Mouse (Mus musculus) gonadal fat pad, adult 2 months (tissue): Measurements from ENCODE around the gene Crp. TPM values are rescaled to one million over a fixed set of nuclear protein-coding genes. Genes with fewer than 3 reads are reported as not detected.

Experiments used
- DNase-seq: peaks from one replicate; pipeline ENCODE4 v3.0.0-alpha.2; 2012; ENCODE audit warnings: low read depth
- polyA plus RNA-seq: library from polyadenylated mRNA; depleted of rRNA; stranded (reverse); fragments of >200 nt; gene quantifications from 2 replicates; pipeline ENCODE4 v1.2.3, GENCODE M21; 2012; rRNA removed

Gene Crp
- 0.28 and 0.81 TPM in 2 replicates for polyA plus RNA-seq

DNA sequence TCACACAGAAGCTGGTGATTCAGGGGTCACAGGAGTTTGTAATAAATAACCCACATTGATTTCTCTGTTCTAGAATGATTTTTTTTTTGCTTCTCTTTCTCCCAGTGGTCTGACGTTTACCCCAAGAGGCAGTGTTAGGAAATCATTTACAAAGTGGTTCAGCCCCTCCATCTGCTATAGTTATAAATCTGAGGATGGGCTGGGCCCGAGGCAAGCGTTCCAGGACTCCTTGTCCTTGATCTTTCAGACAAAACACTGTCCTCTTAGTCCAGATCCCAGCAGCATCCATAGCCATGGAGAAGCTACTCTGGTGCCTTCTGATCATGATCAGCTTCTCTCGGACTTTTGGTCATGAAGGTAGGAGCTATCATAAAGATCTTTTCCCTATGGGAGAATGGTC lies at the start of gene Crp:
Gene Crp, plus strand, starts transcription at position 212 of the 400 bp plus-strand sequence.
- DNase-seq = no peak

DNA sequence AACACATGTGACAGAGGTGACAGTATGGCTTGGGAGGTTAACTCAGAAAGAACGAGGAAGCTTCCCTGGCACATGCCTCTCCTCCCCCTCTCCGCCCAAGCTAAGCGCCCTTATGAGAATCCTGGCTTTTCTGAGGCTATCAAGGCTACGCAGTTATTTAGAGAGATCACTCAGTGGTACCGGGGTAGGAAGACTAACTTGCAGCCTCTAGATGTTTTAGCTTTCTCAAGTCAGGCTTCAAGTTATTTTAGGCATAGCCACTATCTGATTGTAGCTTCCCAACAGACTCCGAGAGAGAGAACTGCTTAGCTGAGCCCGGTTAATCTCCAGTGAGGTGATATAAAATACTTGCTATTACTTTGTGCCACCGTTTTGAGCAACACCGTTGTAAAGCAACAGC lies 48.5 kb upstream of the Crp start:
- no peak for DNase-seq

DNA sequence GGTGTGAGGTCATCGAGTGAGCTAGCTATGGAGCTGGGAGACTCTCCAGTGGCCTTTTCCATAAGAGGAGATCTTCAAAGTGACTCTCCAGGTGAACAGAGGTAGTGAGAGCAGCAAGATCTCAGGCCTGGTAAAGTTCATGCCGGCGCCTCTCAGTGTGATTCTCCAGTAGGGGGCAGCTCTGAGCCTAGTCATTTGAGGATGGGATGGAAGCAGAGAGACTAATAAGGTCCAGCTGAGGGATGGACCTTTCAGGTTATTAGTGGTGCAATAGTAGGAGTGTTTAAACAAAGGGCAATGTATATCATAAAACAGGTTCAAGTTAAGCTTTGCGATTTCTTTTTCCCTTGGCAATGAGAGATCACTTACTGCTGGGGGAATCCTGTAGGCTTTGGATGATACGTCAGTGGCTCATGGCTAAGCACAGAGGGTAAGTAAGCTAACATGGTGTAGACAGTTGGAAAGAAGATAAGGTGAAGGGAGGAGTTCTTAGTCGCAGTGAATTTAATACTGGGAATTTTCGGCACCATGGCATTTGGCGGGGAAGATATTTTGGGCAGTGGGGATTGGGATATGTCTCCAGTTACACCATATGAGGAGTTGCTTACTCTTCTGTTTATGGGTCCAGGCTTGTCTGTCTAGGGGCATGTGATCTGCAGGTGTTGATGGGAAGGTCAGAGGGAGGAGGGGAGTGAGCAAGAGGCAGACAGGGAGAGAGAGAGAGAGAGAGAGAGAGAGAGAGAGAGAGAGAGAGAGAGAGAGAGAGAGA lies 47.2 kb upstream of the Crp start:
- no peak for DNase-seq

DNA sequence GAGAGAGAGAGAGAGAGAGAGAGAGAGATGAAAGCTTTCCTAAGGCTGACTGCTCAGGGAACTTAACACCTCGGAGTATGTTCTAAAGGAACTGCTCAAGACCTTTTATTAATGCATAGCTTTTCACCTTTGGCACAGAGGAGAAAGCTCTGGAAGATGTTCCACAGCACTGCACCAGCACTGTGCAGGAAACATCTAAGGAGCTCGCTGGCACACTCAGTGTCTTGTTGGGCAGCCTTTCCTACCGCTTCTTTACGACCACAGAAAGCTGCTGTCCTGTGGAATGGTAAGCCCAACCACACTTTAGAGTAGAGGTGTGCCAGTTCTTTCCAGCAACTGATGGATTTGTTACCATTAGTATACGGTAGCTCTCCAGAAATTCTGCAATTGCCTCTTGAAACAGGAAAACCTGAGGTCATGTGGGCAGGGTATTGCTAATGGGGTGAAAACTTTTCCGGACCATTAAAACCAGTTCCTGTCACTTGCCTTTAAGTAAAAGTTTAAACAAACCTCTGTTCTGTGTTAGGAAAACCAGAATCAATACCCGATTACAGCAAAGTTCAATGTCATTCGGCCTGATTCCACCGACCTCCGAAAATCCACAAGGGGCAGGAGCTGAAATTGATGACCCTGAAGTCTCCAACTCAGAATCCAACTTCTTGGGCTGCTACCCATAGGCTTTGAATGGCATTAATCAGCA lies 46.4 kb upstream of the Crp start:
- no peak for DNase-seq

DNA sequence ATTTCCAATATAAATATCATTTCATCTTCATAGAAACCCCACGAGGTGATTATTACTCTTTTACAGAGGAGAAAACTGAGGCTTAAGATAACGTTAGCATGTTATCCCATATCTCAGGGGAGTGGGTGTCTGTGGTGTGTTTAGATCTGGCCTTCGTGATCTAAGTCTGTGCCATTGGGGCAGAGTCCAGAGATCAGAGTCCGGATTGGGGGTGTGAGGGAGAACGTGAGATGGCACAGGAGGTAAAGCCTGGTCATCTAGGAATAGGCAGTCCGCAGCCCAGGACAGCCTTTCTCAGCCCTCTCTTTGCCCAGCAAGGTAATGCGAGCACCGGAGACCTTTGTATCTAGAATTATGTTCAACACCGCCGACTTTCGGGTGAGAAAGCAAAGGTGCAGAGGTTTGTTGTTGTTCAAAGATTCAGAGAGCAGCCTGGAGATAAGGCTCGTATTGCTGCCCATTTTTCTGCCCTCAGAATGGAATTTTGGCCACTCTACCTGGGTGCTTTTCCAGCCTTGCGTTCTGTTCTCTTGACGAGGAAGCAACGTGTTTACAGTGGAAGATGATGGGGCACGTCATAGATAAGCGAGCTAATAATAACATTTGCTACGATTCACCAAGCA lies 45.7 kb upstream of the Crp start:
- DNase-seq = no peak

DNA sequence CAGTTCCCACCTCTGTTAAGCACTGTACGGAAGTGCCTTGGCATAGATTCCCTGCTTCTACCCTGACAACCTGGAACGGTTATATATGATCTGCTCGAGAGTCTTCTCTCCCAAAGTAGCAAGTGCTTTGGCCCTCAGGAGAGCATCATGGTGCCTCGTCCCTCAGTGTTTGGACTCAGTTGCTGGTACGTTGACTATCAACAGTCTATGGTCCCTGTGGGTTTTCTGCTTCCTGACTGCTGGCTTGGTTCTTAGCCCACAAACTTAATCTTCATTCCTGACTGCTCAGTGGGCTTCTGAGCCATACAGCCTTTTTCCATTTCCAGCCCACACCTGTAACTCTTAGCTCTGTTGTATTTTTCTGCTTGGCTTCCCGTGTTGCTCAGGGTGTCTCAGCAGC lies 44.0 kb upstream of the Crp start:
- DNase-seq = no peak

DNA sequence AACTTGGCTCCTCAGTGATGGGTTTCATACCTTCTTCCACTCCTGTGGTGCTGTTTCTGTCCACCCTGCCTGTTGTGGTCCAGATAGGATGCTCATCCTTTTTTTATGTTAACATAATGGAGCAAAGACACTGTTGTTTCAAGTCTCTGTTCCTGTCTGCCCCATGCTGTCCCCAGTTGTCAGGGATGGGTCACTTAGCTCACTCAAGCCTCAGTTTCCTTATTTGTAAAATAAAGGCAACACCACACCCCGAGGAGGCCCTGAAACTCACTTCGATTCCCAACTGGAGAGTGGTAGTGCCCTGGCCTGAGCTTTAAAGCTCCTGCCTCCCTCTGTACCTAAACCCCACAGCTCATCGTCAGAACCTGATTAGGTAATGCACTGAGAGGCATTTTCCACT lies 40.6 kb upstream of the Crp start:
- no peak for DNase-seq

DNA sequence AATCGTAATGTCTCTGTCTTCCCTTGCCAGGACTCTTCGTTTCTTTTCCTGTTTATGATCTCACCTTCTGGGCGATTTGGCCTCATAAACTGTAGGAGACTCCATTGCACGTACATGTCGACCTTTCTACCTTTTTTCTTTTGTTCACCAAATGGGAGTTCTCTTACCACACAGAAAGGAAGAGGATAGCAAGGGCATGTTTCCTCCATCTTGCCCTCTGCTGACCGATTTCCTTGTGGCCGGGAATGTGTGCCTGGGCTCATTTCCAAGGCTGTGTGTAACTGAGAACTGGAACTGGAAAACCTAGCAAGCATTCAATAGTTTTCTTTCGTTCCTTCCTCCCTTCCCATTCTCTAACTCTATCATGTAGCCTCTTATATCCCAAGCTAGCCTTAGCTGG lies 38.2 kb upstream of the Crp start:
- no peak for DNase-seq

DNA sequence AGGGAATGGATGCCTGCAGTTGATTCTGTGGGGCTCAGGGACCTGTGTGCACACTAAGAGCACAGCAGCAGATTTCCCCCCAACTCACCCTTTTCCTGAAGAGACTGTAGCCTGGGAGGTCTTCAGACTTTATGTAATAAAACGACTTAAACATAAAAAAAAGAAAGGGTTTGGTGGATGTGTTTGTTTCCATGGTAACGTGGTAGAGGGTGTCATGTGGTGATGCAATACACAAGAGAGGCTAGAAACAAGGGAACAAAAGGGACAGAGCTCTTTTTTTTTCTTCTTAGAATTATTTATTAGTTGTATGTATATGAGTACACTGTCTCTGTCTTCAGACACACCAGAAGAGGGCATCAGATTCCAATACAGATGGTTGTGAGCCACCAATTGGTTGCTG lies 32.4 kb upstream of the Crp start:
- DNase-seq = no peak

DNA sequence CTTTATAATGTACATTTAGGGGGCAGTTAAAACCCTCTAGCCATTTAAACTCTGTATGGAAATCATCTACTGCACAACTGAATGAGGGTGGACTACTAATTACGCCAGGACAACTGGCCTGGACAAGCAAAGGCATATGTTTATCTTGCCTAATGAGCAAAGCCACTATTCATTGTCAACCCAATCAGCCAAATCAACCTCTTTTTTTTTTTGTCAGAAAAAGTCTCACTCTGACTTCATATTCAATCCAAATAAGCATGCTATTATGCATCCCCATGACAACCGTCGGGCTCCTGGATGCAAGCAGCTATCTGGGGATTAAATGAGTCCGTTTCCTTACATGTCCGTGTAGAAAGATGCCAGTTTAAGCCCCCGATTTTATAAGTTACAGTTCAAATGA lies 30.3 kb upstream of the Crp start:
- DNase-seq = no peak

DNA sequence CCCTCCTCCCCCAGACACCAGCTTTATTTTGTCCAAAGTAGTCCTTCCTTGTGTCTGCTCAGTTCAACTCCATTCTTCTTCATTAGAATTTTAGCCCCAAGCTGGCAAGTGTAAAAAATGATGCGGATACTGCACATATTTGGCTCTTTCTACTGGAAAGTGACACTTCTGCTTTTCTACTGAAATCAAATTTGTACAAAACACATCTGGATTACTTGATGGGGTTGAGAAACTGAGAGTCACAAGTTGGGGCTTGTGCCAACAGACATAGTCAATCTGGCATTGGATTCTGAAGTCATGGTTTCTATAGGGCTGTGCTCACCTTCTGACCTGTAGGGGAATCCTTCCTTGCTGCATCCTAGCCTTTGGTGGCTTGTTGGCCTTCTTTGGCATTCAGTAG lies 27.1 kb upstream of the Crp start:
- DNase-seq = no peak

DNA sequence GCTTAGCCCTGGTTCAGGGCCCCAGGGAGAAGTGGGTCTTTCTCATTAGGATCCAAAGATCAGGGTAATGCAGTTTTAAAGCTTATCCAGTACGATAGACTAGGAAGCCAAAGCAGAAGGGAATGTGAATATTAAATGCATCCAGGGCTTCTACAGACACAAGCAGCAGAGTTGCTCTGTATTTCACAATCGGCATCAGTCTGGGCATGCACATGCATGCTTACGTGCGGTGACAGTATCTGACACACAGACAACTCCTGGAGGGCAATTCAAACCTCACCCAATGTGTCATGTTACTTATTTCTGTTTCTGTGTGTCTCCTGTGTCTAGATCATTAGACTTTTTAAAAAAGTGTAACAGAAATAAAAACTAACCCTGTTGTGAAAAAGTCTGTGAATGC lies 17.1 kb upstream of the Crp start:
- DNase-seq = peak; percentile 54

DNA sequence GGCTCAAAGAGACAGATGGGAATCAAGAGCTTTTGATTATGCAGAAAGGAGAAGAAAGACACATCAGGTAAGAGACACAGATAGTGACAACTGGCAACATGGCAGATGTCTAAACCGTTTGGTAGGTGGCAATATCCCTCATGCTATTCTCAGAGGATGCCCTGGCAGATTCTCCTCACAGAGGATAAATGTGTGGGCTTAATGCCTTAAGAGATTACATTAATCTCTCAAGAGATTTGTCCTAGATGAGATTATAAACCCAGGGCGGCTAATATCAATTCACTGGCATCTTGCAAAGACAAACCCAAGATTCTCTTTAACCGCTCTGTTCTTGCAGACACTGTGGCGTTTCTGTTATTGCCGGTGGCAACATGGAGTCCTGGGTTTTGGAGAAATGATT lies 14.3 kb upstream of the Crp start:
- no peak for DNase-seq

DNA sequence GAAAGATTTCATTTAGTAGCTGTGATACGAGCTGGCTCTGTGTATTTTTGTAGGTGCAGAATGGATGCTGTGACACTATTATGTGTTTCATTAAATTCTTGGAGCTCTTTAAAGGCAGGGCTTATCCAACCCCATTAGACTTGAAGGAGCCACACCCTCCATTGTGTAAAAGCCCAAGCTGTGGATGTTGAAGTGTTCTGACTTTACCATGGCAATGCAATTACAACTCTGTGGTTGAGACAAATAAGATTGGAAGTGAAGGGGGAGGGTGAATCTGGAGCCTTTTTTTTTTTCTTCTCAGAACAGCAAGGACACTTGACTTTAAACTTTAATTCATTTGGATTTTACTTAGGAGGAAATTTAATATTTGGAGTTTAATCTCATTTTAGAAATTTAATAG lies 13.9 kb upstream of the Crp start:
- no peak for DNase-seq

DNA sequence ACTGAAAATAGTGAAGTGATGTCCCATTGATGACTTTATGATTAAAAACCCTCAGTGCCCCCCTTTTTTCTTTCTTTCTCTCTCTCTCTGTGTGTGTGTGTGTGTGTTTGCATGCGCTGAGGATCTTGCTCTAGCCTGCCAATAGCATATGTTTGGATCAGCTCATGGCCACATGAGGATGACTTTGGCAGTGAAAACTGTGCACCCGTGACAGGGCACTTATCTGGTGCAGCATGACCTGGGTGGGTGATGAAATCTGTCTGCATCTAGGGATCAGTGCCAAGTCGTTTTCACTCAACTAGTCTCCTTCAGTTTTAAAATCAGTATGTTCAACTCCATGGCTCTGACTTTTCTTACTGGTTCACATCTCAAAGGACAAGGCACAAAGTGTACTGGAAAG lies 12.7 kb upstream of the Crp start:
- no peak for DNase-seq

DNA sequence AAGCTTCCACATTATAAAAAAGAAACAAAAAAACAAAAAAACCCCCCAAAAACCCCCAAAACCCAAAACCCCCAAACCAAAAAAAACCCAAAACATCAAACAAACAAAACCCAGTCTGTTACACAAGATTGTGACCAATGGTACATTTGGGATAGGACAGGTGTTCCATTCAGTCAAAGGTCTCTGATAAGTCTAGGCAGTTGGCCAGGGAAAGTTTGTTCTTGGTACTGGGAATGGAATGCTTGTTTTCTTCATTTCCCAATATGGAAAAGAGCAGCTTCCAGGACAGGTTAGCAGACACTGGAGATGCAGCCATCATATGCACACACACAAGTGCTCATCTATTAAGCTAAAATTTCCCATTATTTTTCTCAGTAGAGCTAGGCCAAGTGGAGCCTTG lies 433 bp upstream of the Crp start:
- DNase-seq = no peak

DNA sequence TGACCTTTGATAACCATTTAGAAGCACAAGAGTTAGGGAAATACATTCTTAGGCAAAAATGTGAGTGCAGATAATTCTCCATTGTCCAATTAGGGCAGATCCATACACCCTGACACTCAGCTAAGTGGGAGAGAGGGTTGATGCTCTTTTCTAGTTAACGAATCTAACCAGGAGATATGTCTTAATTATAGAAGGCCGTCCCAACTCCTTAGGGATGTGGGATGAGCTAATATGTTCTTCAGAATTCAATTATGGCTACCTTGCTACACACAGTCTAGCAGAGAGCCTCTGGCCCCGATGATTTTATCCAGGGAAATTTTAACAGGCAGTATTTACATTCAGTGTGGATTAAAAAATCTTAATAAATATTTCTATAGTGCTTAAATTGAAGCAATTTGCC lies 3.0 kb downstream of the Crp start:
- DNase-seq = no peak

DNA sequence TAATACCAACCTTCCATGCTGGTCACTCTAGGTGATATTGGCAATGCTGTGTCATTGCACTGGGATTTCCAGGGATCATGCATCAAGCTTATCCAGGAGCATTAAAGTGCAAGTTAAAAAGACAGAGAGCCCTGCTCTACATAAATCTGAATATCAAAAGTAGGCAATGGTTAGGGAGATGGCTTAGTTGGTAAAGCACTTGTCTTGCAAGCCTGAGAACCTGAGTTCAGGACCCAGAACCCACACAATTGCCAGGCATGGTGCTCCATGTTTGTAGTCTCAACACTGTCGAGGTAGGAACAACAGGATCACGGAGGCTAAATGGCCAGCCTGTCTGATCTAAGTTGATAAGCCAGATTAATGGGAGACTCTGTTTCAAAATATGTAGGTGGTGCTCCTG lies 3.5 kb downstream of the Crp start:
- no peak for DNase-seq

DNA sequence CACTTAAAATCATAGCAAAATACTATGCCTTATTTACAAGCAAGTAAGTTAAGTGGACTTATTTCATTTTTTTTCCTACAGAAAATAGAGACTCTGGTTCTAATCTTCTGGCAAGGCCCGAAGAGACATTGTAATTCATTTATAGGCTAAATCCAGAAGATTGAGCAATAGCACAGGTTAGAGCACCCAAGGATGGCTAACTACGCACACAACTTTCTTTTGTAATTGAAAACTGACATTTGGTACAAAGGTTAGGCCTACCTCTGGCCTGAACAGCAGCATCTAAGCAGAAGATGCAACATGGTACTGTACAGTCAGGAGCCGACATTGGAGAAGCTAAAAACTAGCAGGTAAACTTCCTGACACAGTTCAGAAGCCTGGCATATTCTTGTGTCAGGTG lies 4.0 kb downstream of the Crp start:
- no peak for DNase-seq

DNA sequence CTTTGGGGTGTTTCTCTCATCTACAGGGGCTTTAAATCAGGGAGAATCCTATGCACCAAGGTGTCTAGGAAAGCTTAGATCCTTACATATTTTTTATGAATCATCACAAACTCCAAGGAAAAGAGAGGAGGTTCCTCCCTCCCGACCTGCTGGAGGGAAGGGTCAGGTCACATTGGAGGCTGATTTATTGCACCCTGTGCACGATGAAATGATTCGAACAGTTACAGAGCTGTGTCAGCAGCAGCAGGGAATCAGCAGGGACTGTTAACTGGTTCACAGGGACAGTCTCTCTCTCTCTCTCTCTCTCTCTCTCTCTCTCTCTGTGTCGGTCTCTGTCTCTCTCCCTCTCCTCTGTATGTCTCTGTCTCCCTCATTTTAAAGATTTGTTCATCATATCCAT lies 6.9 kb downstream of the Crp start:
- no peak for DNase-seq

DNA sequence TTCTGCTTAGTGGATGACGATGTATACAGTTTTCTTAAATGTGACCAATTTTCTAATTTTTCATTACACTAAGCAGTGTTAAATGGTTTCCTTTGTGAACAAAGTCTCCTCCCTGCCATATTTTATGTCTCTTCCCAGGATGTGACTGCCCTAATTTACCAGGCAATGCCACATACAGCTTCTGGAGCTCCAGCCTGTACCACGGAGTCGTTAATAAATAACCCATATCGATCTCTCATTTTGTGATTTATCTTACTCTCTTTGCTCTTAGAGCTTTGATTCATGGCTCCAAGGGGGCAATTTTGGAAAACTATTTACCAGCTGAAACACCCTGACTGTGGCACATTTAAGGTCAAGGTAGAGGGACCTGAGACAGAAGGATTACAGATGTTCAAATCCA lies 8.4 kb downstream of the Crp start:
- DNase-seq = no peak

DNA sequence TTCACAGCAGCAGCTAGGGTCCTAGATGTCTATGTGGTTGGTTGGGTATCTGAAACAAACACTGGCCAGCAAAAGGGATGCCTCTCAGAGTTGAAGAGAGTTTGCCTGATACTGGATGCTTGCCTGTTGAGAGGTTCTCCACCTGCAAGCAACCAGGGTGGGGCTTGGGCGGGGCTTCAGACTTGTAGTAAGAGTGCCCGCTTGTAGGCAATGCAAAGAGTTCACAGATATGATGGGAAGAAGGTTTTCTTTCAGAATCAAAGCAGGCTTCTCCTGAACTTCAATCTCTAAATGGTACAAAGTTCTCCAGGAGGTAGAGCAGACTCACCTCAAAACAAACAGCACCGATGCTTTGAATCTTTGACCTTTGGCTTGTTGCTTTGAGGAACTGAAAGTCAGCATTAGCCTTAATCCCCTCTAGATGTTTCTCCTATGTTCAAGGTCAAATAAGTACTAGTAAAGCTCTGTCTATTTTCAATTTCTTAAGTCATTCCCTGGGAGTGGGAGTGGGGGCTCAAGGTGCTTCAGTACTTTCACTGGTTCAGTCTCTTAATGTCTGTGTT lies 12.0 kb downstream of the Crp start:
- DNase-seq = no peak

DNA sequence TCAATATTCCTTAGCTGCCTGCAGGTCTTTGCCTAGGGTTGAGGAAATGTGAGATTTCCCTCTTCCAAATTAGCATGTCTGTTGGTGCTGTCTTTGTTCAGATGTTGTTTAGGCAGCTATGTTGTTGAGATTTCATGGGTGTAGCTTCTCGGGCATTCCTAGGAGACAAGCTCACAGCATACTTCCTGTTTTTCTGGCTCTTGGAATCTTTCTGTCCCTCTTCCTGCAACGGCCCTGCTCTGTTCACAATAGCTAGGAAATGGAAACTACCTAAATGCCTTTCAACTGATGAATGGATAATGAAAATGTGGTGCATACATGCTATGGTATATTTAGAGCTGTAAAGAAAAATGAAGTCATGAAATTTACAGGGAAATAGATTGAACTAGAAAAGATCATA lies 13.5 kb downstream of the Crp start:
- no peak for DNase-seq
